Mouse (Mus musculus): ENCODE measurements around the gene Gm11992.
A peak's percentile ranks its signal among the peaks of the same experiment; 100 is the strongest.

Gm11992 gene

GRCm38 (mm10) chr11:9048011-9048702 lies at the start of gene Gm11992:
Gm11992 (plus strand) TSS chr11:9048594.
- peak; percentile 95 for DNase-seq

DNA sequence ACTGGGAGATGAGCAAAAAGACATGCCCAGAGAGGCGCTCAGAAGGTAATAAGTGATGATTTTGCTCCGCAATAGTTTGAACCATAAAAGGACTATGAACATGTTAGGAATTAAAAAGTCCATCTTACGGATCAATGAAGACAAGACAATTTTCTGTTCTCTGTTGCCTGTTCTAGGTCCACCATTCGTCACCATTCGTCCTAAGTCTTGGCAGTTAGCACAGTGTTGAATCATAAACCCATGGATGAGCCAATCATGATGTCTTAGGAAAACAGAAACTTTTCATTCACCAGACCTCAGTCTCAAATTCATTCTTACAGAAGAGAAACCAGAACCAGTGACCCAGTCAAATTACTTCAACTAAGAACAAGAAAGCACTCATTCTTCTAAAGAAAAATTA lies 39.6 kb upstream of the Gm11992 start:
- no peak for DNase-seq

DNA sequence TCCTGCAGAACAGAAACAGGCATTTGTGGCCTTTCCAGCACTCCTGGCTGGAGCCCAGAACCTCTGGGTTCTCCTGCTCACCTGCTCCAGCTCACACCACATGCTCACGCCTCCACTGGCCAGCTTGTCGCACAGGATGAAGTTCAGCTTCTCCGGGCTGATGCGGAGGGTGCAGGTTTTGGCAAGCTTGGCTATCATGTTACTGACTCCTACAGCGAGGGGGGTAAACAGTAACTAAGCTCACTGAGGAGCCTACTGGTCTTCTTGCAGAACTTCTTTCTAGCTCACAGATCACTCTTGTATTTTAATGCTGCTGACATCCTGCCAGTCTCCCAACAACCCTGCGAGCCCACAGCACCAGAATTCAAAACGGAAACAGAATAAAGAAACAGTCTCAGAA lies 38.0 kb upstream of the Gm11992 start:
- DNase-seq = peak; percentile 79

DNA sequence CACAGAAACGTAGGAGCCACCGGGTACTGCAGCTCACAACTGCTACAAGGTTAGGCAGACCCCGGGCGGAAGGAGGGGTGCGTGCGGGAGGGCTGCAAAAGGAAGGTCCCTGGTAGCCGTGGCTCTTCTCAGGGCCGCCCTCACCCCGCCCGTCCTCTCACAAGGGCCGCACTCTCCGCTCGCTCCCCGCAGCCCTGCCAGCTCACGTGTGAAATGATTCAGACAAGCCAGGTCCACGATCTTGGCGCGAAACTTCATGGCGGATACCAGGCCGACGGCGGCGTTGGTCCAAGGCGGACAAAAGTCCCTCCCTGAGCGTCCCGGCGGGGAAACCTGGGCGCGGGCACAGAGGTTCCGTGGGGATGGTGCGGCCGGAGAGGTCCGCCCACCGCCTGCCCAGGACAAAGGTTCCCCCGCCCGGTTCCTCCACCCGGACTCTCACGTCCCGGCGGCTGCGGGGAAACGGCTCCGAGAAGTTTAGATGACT lies 37.5 kb upstream of the Gm11992 start, which contains the start of gene Hus1:
Gene Hus1 (minus strand): TSS at position 339 of the 487 bp plus-strand sequence.
- DNase-seq = peak; percentile 93

DNA sequence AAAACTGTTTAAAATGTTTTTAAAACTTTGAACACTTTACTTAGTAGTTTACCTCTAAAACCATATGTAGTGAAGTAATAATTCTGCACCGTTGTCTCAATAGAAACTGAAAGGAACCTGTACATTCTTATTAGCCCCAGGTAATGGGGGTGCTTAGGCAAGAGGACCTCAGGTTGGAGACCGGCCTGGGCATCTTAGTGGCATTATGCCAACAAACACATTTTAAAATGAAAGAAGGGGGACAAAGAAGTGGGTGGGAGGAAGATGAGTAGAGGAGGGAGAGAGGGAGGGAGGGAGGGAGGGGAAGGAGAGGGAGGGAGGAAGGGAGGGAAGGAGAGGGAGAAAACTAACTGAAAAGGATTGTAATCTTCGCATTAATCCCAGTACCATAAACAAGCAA lies 37.0 kb upstream of the Gm11992 start:
- DNase-seq = no peak

GRCm38 (mm10) chr11:9014740-9015139 lies 33.7 kb upstream of the Gm11992 start:
- DNase-seq = no peak

DNA sequence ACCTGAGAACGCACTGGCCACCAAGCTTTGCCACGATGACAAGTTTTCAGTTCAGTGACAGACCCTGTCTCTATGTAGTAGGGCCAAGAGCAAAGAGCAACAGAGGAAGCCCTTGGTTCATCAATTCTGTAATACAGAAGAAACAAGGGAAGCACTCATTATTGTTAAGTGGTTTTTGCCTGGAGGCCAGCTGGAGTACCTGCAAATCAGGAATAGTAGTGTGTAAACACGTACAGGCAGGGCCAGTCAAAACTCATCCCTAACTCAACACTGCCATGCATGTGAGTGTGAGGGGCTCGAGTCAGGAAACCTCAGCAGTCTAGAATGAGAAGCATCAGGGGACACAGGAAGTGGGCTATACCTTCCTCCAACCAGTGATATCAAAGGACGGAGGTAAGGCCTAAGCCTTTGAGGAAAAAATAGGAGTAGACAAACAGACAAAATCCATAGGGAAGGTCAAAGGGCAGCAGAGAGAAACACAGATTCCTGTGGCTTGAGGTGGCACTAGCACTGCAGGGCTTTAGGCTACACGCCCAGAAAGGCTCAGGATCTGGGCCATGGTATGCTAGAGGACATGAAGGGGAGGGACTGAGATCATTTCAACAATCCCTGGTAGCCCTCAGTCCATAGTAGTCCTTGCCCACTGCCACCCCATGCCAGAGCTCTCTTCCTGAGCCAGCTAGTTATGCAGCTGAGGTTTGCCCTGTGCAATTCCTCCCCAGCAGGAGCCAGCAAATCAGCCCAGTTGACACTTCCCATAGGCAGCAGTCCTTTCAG lies 29.7 kb upstream of the Gm11992 start:
- no peak for DNase-seq

GRCm38 (mm10) chr11:9020207-9020606 lies 28.2 kb upstream of the Gm11992 start:
- DNase-seq = no peak

DNA sequence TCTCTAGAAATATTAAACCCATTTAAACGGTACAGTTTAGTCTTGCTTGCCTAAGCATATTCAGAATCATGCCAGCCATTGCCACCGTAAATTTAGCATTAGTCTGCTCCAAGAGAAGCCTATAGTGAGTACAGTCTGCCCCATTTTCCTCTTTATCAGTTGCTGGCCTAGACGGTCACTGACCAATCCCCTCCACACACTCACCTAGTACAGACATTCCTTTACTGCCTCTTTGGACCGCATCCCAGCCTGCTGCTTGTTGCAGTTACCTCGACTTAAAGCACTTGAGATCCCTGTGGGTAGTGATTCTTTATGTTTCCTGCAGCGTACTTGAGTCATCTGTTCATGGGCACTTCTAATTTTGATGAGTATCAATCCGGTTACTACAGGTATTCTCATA lies 23.6 kb upstream of the Gm11992 start:
- DNase-seq = no peak

GRCm38 (mm10) chr11:9025211-9025610 lies 23.2 kb upstream of the Gm11992 start:
- DNase-seq = no peak

DNA sequence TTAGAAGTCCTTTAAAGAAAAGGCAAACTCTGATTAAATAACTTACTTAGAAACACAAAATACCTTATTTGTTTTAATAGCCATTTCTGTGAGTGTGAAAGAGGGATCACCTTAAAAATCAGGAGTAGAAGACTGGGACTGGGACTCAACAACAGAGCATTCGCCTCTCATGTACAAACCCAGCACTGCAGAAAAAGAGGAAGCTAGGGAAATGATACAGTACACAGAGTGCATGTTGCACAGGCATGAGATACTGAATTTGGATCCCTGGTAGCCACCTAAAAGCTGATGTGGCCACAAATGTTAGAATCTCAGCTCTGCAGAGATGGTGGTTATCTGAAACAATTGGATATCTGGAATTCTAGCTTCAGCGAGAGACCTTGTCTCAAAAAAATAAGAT lies 16.9 kb upstream of the Gm11992 start:
- DNase-seq = no peak

DNA sequence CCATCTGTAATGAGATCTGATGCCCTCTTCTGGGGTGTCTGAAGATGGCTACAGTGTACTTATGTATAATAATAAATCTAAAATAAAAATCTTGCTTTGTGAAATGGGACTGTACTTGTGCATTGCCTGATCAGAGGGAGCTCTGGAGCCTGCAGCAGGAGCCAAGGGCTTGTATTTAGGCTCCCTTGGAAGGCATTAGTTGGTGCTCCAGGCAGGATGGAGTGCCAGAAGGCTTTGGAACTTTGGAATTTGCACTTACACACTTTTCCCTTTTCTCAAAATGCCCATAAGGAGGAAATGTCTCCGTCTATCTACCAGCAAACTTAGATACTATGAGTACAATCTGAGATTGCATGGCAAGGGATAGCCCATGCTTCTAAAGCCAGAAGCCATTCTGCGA lies 1.8 kb upstream of the Gm11992 start:
- no peak for DNase-seq

- DNase-seq = peak; percentile 44
Observed at GRCm38 (mm10) chr11:9047044-9047443, 1.4 kb upstream of the Gm11992 start.

DNA sequence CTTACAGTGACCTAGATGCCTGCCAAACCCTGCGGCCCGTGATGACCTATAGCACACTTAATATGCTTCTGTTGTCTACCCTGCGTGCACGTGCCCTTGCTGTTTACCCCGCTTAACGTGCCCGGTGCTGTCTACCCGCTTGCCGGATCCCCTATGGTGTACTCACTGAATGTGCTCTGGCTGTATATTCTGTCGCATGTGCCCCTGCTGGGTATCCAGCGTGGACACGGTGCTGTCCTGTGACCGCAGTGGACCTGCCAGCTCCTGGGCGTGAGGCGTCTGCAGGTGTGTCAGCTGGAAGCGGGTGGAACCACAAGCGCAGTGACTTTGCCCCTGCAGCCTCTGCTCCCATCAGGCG lies 288 bp downstream of the Gm11992 start, which contains the start of gene Sun3:
Gene Sun3 (minus strand): TSS at position 289 of the 358 bp plus-strand sequence.
- DNase-seq = no peak

DNA sequence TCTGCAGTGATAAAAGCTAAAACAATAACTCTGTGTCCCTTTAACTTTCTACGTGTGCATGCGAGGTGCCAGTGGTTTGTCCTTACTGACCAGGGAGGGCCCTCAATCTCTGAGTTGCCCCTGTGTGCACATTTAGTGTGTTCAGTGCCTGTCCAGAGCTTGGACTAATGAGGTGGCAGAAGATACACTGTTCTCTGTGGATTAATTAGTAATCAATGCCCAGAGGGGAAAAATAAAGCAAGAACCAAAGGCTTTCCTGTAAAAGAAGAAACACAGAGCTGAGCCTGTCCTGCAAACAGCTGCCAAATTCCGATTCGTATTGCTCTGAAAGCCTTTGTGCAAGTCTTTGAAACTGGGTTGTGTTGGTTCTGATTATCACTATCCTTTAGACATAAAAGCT lies 1.8 kb downstream of the Gm11992 start:
- DNase-seq = peak; percentile 12

- no peak for DNase-seq
Observed at GRCm38 (mm10) chr11:9051895-9052294, 3.5 kb downstream of the Gm11992 start.

DNA sequence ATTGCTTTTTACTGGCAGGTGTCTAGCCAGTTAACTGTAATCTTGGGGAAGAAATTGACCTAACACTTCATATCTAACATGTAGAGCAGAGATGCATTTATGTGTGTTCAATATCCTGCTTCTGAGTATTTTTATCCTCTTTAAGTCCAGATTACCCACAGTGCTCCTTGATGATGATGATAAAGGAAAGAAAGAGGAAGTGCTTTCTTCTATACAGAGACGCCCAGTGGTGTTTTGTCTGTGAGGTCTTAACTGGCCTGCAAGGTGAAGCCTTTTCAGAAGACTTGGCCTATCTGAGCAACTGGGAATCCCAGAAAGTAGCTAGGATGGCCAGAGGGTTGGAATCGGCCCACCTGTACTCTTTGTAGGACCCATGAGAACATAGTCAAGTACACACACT lies 8.5 kb downstream of the Gm11992 start:
- no peak for DNase-seq

- no peak for DNase-seq
Observed at GRCm38 (mm10) chr11:9057711-9058110, 9.3 kb downstream of the Gm11992 start.

DNA sequence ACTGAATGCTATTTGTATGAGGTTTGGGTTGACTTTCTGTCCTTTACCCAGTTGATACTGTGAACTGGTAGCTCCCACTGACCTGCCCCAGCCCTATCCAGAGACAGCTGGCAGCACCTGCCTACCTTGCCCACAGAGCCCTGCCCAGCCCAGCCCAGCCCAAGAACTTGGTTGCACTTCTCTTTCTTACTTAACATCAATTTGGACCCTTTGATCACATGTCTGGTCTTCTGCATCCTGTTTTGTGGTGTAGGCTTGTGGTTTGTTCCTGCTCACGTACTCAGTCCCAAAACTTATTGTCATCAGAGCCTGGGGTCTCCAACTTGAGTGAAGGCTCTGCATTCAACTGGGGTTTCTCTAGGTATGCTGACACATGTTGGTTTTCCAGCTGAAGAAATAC lies 11.6 kb downstream of the Gm11992 start:
- DNase-seq = no peak

DNA sequence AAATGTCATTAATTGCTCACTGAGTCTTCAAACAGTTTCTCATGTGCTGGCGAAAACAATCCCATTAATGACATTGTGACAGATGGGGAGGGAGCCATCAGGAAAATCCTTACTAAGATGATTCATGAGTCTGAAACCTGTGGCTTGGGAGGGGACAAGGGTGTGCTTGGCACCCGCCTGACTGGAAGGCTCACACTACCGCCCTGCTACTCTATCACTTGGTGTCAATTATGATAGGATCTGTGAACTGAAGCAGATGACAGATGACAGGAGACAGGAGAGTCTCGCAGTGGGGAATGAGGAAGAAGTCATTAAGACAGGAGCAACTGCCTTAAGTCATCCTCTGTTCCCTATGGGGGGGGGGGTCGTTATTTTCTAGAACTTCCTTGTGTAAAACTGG lies 12.1 kb downstream of the Gm11992 start:
- DNase-seq = no peak

- no peak for DNase-seq
Observed at GRCm38 (mm10) chr11:9076444-9076843, 28.1 kb downstream of the Gm11992 start.

- DNase-seq = no peak
Observed at GRCm38 (mm10) chr11:9113189-9113588, 64.8 kb downstream of the Gm11992 start.

- no peak for DNase-seq
Observed at GRCm38 (mm10) chr11:9115367-9116120, 67.2 kb downstream of the Gm11992 start.
